9 mouse cellular contexts compared by ENCODE assay signal in genomic region chr7:45135370-45135769, GRCm38 (mm10). TPM values are rescaled to one million over a fixed set of nuclear protein-coding genes. Genes with fewer than 3 reads are reported as not detected.
DNase-seq lines count a peak whose midpoint lies in the region; ATAC-seq lines count a peak whose summit lies in the region.
"Had no signal": no experiment of that assay in that cellular context is flagged by ENCODE, and none has a peak within 500 bp of the region (broad histone marks: within the 10 kb centered on the region; RNA-seq: fewer than 3 reads in every experiment).

No protein-coding gene starts in this region.

- H3K9ac ChIP-seq in heart, embryonic 13.5 days: peak overlapping the region; percentile 89
- no peak overlapping the region for H3K9ac ChIP-seq in embryonic facial prominence, embryonic 15.5 days

- no peak for ATAC-seq in heart, embryonic 13.5 days (ENCODE audit: extremely low read depth, insufficient number of reproducible peaks, low FRiP score, low TSS enrichment)
- ATAC-seq in embryonic facial prominence, embryonic 15.5 days (ENCODE audit: insufficient number of reproducible peaks, low FRiP score, low TSS enrichment, low read depth): no peak

- H3K4me2 ChIP-seq in heart, embryonic 13.5 days: peak overlapping the region; percentile 86
- H3K4me2 ChIP-seq in embryonic facial prominence, embryonic 15.5 days (replicated peaks): peak overlapping the region; percentile 84

- H3K4me3 ChIP-seq in heart, embryonic 13.5 days: peak overlapping the region; percentile 76
- H3K4me3 ChIP-seq in embryonic facial prominence, embryonic 15.5 days (replicated peaks): peak overlapping the region; percentile 60

- H3K27me3 ChIP-seq in heart, embryonic 13.5 days (replicated peaks): peaks cover 7% of the 10 kb centered on the region; the same call in 1 of the 2 replicates
- H3K27me3 ChIP-seq in embryonic facial prominence, embryonic 15.5 days: no peaks in the 10 kb centered on the region

- intact Hi-C loops in heart, postnatal 10 days (cut with DNase I): loop anchor here (5.0 kb wide), 1 partner anchor 153 kb away; no protein-coding TSS in a partner anchor

- H3K9me3 ChIP-seq in heart, embryonic 13.5 days: no peaks in the 10 kb centered on the region
- H3K9me3 ChIP-seq in embryonic facial prominence, embryonic 15.5 days (replicated peaks): no peaks in the 10 kb centered on the region

- H3K4me1 ChIP-seq in heart, embryonic 13.5 days: peaks cover 39% of the 10 kb centered on the region
- peaks cover 10% of the 10 kb centered on the region; the same call in 1 of the 2 replicates for H3K4me1 ChIP-seq in embryonic facial prominence, embryonic 15.5 days

- 61% methylated on average over 3 of the region's 3 CpGs for WGBS in heart, embryonic 13.5 days
- 72% methylated on average over 3 of the region's 3 CpGs for WGBS in embryonic facial prominence, embryonic 15.5 days

- H3K27ac ChIP-seq in heart, embryonic 13.5 days (replicated peaks): 0 out of 2 replicates have a peak overlapping the region, but pooled peaks have one; percentile 65
- no peak overlapping the region for H3K27ac ChIP-seq in embryonic facial prominence, embryonic 15.5 days (replicated peaks)

- DNase-seq in heart, postnatal 10 days: no peak
- DNase-seq in 416B (ENCODE audit: low read depth) (peak; percentile 41), liver (peak; percentile 52)
- DNase-seq in ovary, adult 18-20 months (ENCODE audit: low spot score): no peak
- DNase-seq in right cerebral cortex, postnatal 36 days (ENCODE audit: low spot score in 2 of 2): no peak
- no peak for DNase-seq in urinary bladder, adult 18-20 months (ENCODE audit: low spot score in 2 of 2)

- no peaks in the 10 kb centered on the region for H3K36me3 ChIP-seq in heart, embryonic 13.5 days
- no peaks in the 10 kb centered on the region for H3K36me3 ChIP-seq in embryonic facial prominence, embryonic 15.5 days

RNA-seq across cellular contexts. Expression of gene Gm45713, which starts 0.7 kb away (rescaled TPM):
- polyA plus RNA-seq in heart, embryonic 13.5 days (2015; fragmentation: Nextera tagmentation; extraction: Ambion mirVana): 0.17 TPM in 1 of 2 replicates, not detected in the other
- total RNA-seq in heart, postnatal 10 days (2021): not detected
- polyA plus RNA-seq in embryonic facial prominence, embryonic 15.5 days (2015; fragmentation: Nextera tagmentation; extraction: Ambion mirVana): 0.12 and 0.37 TPM in 2 replicates
- total RNA-seq: common myeloid progenitor, adult 5-6 weeks had no signal

RNA-seq across cellular contexts. Expression of gene Flt3l, which starts 0.9 kb away (rescaled TPM):
- 0.88 and 1.0 TPM in 2 replicates for polyA plus RNA-seq in heart, embryonic 13.5 days (2015; fragmentation: Nextera tagmentation; extraction: Ambion mirVana)
- 1 to 10 TPM; 5.7 to 6.5 TPM for total RNA-seq in heart, postnatal 10 days (2021)
- 2.6 and 3.4 TPM in 2 replicates for polyA plus RNA-seq in embryonic facial prominence, embryonic 15.5 days (2015; fragmentation: Nextera tagmentation; extraction: Ambion mirVana)

RNA-seq across cellular contexts. Expression of gene Rpl13a, which starts 6.8 kb away (rescaled TPM):
- polyA plus RNA-seq in heart, embryonic 13.5 days (2015; fragmentation: Nextera tagmentation; extraction: Ambion mirVana): 688 and 785 TPM in 2 replicates
- total RNA-seq in heart, postnatal 10 days (2021): 100 to 1,000 TPM; 809 to 865 TPM
- polyA plus RNA-seq in embryonic facial prominence, embryonic 15.5 days (2015; fragmentation: Nextera tagmentation; extraction: Ambion mirVana): 1,369 and 1,440 TPM in 2 replicates

RNA-seq across cellular contexts. Expression of gene Rps11, which starts 11.1 kb away (rescaled TPM):
- 982 and 1,095 TPM in 2 replicates for polyA plus RNA-seq in heart, embryonic 13.5 days (2015; fragmentation: Nextera tagmentation; extraction: Ambion mirVana)
- total RNA-seq in heart, postnatal 10 days (2021): 100 to 1,000 TPM; 752 to 773 TPM
- polyA plus RNA-seq in embryonic facial prominence, embryonic 15.5 days (2015; fragmentation: Nextera tagmentation; extraction: Ambion mirVana): 1,509 and 1,523 TPM in 2 replicates

RNA-seq across cellular contexts. Expression of gene Pih1d1, which starts 18.7 kb away (rescaled TPM):
- 82.2 and 89.3 TPM in 2 replicates for polyA plus RNA-seq in heart, embryonic 13.5 days (2015; fragmentation: Nextera tagmentation; extraction: Ambion mirVana)
- 10 to 100 TPM; 47.1 to 49.0 TPM for total RNA-seq in heart, postnatal 10 days (2021)
- 81.2 and 87.5 TPM in 2 replicates for polyA plus RNA-seq in embryonic facial prominence, embryonic 15.5 days (2015; fragmentation: Nextera tagmentation; extraction: Ambion mirVana)

Comparison
In these comparisons a context has a peak if more than half of its experiments do, and no peak if none do; other contexts are left out.
1. DNase-seq: peak in 416B (single experiment) and liver (single experiment); none in heart, postnatal 10 days (0 of 2), ovary, adult 18-20 months (single experiment), right cerebral cortex, postnatal 36 days (0 of 2) and urinary bladder, adult 18-20 months (0 of 2).